Mouse (Mus musculus): ENCODE results near the gene Hist2h3c2. TPM values are rescaled to one million over a fixed set of nuclear protein-coding genes. Genes with fewer than 3 reads are reported as not detected.
"Not testable (repeated sequence)": the region's sequence is repeated elsewhere in the genome, so short reads cannot be mapped to it uniquely, and the experiment has no call there.

Gene Hist2h3c2
- total RNA-seq, 2 experiments from 2014 or later = 135 to 152 TPM

DNA sequence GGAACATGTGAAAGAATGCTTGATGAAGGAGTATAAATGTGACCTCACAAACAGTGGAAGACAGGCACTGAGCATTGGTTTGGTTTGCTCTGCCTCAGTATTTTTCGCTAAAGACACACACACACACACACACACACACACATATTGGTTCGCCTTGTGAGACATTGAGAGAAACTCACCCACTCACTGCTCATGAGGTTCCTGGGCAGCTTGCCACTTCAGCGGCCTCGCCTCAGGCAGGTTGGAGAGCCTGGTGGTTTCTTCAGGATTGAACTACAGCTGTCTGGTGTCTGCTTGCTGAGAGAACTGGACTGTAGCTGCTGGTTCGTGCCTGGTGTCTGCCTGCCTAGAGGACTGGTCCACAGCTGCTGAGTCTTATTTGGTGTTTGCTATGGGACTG is 21.3 kb upstream of the Hist2h3c2 start:
- no peak for DNase-seq

- DNase-seq = no peak
Measured at GRCm38 (mm10) chr3:96257190-96257589, 18.3 kb upstream of the Hist2h3c2 start.

DNA sequence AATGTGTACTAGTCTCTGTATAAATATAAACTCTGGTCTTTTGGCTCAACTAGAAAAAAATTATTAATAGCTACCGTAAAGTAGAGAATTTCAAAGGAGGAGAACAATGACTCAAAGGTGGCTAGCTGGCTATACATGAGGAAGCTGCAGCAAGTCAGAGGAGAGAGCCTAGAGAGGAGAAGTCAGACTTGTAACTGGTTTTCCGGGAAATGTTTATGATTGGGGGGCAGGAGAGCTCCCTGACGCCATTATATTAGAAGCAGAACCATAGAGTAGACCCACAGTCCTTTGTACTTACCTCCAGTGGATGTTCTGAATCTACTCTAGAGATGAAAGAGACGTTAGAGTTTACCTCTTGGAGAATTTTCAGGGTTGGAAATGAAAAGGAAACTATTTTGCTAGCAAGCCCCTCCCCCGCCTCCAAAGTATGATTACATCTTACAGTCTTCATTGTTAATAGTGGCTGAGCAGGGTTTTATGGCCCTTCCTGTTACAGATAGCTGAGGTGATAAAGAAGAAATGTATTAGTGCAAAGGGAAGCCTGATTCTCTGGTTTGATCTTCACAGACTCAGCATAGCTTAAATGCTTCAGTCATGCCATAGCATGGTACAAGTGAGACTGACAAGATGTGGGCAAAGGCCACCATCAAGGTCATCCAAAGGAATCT is 17.1 kb upstream of the Hist2h3c2 start:
- no peak for DNase-seq

DNA sequence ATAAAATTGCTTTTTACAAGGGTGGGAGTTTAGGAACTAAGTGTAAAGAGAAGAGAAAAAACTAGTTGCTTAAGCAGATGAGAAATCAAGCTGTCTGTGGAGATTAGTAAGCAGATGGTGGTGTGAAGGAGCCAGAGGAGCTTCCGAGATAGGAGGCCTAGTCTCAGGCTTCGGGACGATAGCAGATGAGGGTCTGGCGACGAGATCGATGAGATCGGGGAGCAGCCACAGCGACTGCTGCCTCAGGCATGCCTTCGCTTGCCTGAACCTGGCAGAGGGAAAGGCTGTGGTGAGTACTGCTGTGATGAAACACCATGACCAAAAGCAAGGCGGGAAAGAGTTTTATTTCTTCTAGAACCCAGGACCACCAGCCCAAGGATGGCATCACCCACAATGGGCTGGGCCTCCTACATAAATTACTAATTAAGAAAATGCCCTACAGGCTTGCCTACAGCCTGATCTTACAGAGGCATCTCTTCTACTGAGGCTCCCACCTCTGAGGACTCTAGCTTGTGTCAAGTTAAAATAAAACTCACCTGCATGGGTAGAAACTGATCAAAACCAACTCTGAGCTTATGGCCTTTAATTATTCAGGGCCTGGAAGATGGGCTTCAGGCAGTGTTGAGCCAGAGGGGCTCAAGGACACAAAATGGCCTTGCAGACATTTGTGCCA is 15.9 kb upstream of the Hist2h3c2 start:
- DNase-seq = no peak

GRCm38 (mm10) chr3:96251787-96252186 is 12.9 kb upstream of the Hist2h3c2 start:
- DNase-seq = no peak

- no peak for DNase-seq
Measured at GRCm38 (mm10) chr3:96250890-96251289, 12.0 kb upstream of the Hist2h3c2 start.

DNA sequence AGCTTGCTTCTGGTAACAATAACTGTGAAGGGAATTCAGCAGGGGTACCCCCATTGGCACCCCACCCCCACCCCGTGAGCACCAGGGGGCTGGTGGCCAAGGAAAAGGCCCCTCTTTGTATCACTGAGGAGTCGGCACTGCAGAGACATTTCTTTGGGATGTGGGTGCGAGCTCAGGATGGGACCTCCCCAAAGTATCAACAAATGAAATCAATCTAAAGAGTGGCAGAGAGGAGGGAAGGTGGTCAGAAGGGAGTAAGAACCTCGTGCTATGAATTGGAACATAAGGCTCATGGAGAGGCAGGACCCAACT is 10.1 kb upstream of the Hist2h3c2 start:
- DNase-seq = no peak

GRCm38 (mm10) chr3:96248141-96249033 is 9.5 kb upstream of the Hist2h3c2 start:
- no peak for DNase-seq

GRCm38 (mm10) chr3:96247356-96248140 is 8.6 kb upstream of the Hist2h3c2 start:
- DNase-seq = no peak

GRCm38 (mm10) chr3:96246427-96246856 is 7.5 kb upstream of the Hist2h3c2 start, which contains the start of gene Hist2h3c1:
Hist2h3c1 (plus strand) TSS chr3:96246685.
- not testable (repeated sequence) for DNase-seq

DNA sequence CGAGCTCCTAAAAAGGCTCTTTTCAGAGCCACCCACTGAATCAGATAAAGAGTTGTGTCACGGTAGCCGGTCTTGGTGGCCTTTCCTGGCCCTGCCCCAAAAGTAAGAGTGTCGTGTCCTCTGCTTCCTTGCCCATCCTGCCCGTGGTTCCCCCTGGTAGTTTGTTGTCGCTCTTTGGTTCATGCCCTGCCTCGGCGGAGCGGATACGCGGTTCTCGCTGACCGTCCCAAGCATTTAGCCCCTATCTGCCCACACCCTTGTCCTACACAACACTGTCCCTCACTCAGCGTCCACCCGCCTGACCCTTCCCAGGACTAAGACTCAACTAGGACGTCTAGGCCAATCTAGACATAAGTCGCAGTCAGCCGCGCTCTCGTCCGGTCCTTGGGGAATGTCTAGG is 7.1 kb upstream of the Hist2h3c2 start:
- not testable (repeated sequence) for DNase-seq

- DNase-seq = peak; percentile 88
Measured at GRCm38 (mm10) chr3:96245003-96245886, 6.3 kb upstream of the Hist2h3c2 start, which contains the start of gene Hist2h2aa1. Hist2h2aa1 (plus strand) TSS chr3:96245497.

DNA sequence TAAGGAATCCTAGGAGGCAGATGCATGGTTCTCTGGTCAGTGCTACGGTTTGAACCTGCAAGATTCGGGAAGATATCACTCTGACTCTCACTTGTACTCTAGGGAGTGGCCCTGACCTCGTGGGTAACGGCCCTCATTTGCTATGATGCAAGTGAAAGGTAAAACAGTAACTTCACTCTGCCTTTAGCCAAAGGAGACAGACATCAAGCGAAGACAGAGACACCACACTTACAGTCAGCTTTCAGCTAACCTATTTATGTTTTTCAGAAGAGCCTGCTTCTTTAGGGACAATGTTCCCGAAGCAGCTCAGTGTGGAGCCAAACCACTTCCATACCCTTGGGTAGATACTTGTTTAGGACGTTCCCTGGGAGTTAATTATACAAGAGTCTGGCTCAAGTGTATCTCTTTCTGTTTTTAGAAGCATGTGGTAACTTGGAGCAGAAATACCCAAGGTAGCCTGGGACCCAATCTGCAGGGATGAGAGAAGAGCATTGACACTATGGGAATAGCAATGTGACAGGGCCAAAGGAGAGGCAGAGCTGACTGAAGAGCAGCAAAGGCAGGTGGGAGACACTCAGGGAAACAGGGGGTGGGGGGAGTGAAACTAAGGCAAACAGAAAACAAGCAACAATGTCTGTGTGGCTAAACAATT is 5.1 kb upstream of the Hist2h3c2 start:
- no peak for DNase-seq

DNA sequence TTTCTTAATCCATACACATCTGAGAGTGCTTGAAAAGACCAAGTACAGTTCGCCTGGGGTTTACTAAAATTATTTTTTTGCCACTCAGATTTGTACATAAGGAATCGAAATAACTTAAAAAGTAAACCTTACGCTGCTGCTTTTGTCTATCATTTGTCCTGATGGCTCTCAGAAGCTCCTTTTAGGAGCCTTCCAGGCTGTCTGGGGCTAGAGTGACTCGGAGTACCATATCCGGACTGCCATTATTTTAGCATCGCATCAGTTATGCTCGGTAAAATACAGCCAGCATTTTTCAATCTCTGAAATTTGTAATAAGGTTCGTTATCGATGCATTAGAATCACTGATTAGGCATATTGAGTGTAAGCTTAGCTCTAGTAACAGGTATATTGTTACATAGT is 1.9 kb upstream of the Hist2h3c2 start:
- no peak for DNase-seq

DNA sequence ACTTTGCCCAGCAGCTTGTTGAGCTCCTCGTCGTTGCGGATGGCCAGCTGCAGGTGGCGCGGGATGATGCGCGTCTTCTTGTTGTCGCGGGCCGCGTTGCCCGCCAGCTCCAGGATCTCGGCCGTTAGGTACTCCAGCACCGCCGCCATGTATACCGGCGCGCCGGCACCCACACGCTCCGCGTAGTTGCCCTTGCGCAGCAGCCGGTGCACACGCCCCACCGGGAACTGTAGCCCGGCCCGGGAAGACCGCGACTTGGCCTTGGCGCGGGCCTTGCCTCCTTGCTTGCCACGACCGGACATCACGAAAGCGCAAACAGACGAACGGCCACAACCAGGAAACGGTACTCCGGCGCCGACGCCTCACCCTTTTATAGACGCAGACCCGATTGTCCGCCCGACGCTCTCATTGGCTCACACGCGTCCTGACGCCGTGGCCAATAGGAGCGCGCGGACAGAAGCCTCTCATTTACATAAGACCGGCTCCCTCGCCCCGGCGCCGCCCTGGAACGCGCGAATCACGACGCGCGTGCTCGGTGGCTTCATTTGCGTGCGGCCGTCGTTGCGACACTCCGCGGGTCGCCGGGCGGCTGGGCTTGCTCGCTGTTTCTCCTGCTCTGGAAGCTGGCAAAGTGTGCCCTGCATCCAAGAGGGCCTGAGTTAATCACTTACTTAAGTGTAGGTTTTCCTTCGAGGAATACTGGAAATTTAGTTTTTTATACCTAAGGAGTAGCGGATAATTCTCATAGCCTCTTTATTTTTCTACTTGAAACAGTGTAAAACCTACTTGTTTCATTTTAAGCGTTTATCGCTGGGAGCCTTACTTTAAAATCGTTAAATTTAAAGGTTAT is 1.2 kb upstream of the Hist2h3c2 start, which contains the start of gene Hist2h2aa2:
Gene Hist2h2aa2, minus strand, starts transcription at position 328 of the 850 bp plus-strand sequence.
- DNase-seq = peak; percentile 96

DNA sequence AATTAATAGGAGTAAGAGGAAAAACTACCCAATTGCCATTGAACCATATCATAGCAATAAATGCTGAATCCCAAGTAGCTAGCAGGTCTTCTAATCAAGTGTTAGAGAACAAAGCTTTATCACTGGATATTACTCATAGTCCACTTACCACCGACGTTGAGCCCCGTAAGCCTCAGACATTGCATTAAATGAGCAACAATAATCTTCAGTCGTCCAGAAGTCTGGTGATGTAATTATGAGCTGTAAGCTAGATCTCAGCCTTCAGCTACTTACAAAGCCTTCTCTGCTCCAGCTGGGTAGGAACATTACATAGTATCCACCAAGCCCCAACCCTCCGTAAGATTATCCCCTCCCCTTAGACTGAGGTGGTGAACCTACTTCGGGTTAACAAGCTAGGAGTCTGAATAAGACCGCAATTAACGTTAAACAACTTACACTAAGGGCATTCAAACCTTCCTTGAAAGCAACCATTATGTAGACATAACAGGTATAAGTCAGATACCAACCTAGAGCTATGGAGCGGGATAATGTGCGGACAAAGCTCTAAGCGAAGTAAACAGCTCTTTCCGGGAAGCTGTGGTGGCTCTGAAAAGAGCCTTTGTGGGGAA is 919 bp downstream of the Hist2h3c2 start:
- DNase-seq = no peak

GRCm38 (mm10) chr3:96237335-96237903 is 1.5 kb downstream of the Hist2h3c2 start:
- no peak for DNase-seq

GRCm38 (mm10) chr3:96236834-96237334 is 2.0 kb downstream of the Hist2h3c2 start:
- no peak for DNase-seq
